In genomic region chr10:115586246-115587231, GRCm38 (mm10) we compare ENCODE assay signal across 8 mouse cellular contexts. TPM values are rescaled to one million over a fixed set of nuclear protein-coding genes. Genes with fewer than 3 reads are reported as not detected.
DNase-seq lines count a peak whose midpoint lies in the region; ATAC-seq lines count a peak whose summit lies in the region.

No protein-coding gene starts in this region.

- H3K36me3 ChIP-seq in heart, embryonic 16.5 days (ENCODE audit: control insufficient read depth, insufficient read depth): no peaks in the 10 kb centered on the region
- H3K36me3 ChIP-seq in liver, embryonic 11.5 days (ENCODE audit: control insufficient read depth, insufficient read depth, low read length): no peaks in the 10 kb centered on the region
- no peaks in the 10 kb centered on the region for H3K36me3 ChIP-seq in neural tube, embryonic 14.5 days (ENCODE audit: control insufficient read depth, insufficient read depth, low read length)

- DNase-seq in urinary bladder, postnatal 25 days (ENCODE audit: low spot score): peak; percentile 10
- DNase-seq in urinary bladder, postnatal 4 days (ENCODE audit: low spot score in 2 of 2): no peak
- peak; percentile 35 for DNase-seq in cerebellum, adult 8-10 months
- DNase-seq in liver, embryonic 11.5 days (ENCODE audit: low spot score): peak; percentile 67
- DNase-seq in right cerebral cortex, postnatal 10 days (ENCODE audit: low spot score in 2 of 2): no peak
- DNase-seq in layer of hippocampus, postnatal 10 days (ENCODE audit: low spot score in 2 of 2): no peak

- H3K4me2 ChIP-seq in heart, embryonic 16.5 days (ENCODE audit: low read depth, low read length): peak overlapping the region; percentile 78
- H3K4me2 ChIP-seq in liver, embryonic 11.5 days: peak overlapping the region; percentile 70
- H3K4me2 ChIP-seq in neural tube, embryonic 14.5 days (ENCODE audit: low read depth, low read length): peak overlapping the region; percentile 99

- WGBS in heart, embryonic 16.5 days: 1% methylated on average over 41 of the region's 41 CpGs
- under 1% methylated on average over 41 of the region's 41 CpGs for WGBS in liver, embryonic 11.5 days
- WGBS in neural tube, embryonic 14.5 days: under 1% methylated on average over 41 of the region's 41 CpGs

- peak; percentile 68 for ATAC-seq in heart, embryonic 16.5 days (replicated peaks; ENCODE audit: extremely low read depth, insufficient read depth, low FRiP score)
- peak; percentile 67 for ATAC-seq in liver, embryonic 11.5 days (replicated peaks; ENCODE audit: low FRiP score)
- peak; percentile 70 for ATAC-seq in neural tube, embryonic 14.5 days (ENCODE audit: low read depth)

- no peak overlapping the region for H3K9ac ChIP-seq in heart, embryonic 16.5 days (ENCODE audit: low read length)
- H3K9ac ChIP-seq in liver, embryonic 11.5 days (ENCODE audit: low read depth, low read length): no peak overlapping the region
- peak overlapping the region; percentile 63 for H3K9ac ChIP-seq in neural tube, embryonic 14.5 days (replicated peaks; ENCODE audit: low read depth, low read length)

- H3K9me3 ChIP-seq in heart, embryonic 16.5 days (replicated peaks; ENCODE audit: control insufficient read depth, low read length): no peaks in the 10 kb centered on the region
- H3K9me3 ChIP-seq in liver, embryonic 11.5 days (ENCODE audit: control insufficient read depth, low read length): no peaks in the 10 kb centered on the region
- no peaks in the 10 kb centered on the region for H3K9me3 ChIP-seq in neural tube, embryonic 14.5 days (ENCODE audit: control insufficient read depth, low read length)

- peaks cover 42% of the 10 kb centered on the region for H3K27me3 ChIP-seq in heart, embryonic 16.5 days (ENCODE audit: control insufficient read depth, insufficient read depth, low read length)
- peaks cover 63% of the 10 kb centered on the region for H3K27me3 ChIP-seq in liver, embryonic 11.5 days (replicated peaks; ENCODE audit: control insufficient read depth, insufficient read depth, low read length)
- H3K27me3 ChIP-seq in neural tube, embryonic 14.5 days (ENCODE audit: control insufficient read depth, insufficient read depth, low read length): peaks cover 5% of the 10 kb centered on the region; the same call in 1 of the 2 replicates

- H3K4me3 ChIP-seq in heart, embryonic 16.5 days (ENCODE audit: low read length): peak overlapping the region; percentile 52
- H3K4me3 ChIP-seq in liver, embryonic 11.5 days (ENCODE audit: low read depth, low read length): peak overlapping the region; percentile 51
- H3K4me3 ChIP-seq in neural tube, embryonic 14.5 days (ENCODE audit: low read depth, low read length): peak overlapping the region; percentile 54

- peaks cover 13% of the 10 kb centered on the region for H3K4me1 ChIP-seq in heart, embryonic 16.5 days (ENCODE audit: control insufficient read depth, insufficient read depth, low read length)
- peaks cover 10% of the 10 kb centered on the region for H3K4me1 ChIP-seq in liver, embryonic 11.5 days (replicated peaks; ENCODE audit: control insufficient read depth, insufficient read depth, low read length)
- H3K4me1 ChIP-seq in neural tube, embryonic 14.5 days (ENCODE audit: control insufficient read depth, insufficient read depth, low read length): peaks cover 13% of the 10 kb centered on the region

- no peak overlapping the region for H3K27ac ChIP-seq in heart, embryonic 16.5 days (ENCODE audit: low read length)
- peak overlapping the region; percentile 50 for H3K27ac ChIP-seq in liver, embryonic 11.5 days (ENCODE audit: low read depth, low read length)
- H3K27ac ChIP-seq in neural tube, embryonic 14.5 days (ENCODE audit: low read depth, low read length): no peak overlapping the region

RNA-seq across cellular contexts. Expression of gene Lgr5, which starts 1.0 kb away (rescaled TPM):
- 0.52 and 0.53 TPM in 2 replicates for polyA plus RNA-seq in heart, embryonic 16.5 days (2015; fragmentation: Nextera tagmentation; extraction: Ambion mirVana)
- polyA plus RNA-seq in liver, embryonic 11.5 days (2014; fragmentation: Nextera tagmentation; extraction: Ambion mirVana): 4.8 and 5.4 TPM in 2 replicates
- 3.0 and 5.3 TPM in 2 replicates for polyA plus RNA-seq in neural tube, embryonic 14.5 days (2014; fragmentation: Nextera tagmentation; extraction: Ambion mirVana)
- 1 to 10 TPM; 2.2 to 2.6 TPM for total RNA-seq in layer of hippocampus, postnatal 10 days (2021)

RNA-seq across cellular contexts. Expression of gene A930009A15Rik, which starts 16.8 kb away (rescaled TPM):
- not detected in 2 replicates for polyA plus RNA-seq in heart, embryonic 16.5 days (2015; fragmentation: Nextera tagmentation; extraction: Ambion mirVana)
- polyA plus RNA-seq in liver, embryonic 11.5 days (2014; fragmentation: Nextera tagmentation; extraction: Ambion mirVana): not detected in 2 replicates
- 0.35 and 0.36 TPM in 2 replicates for polyA plus RNA-seq in neural tube, embryonic 14.5 days (2014; fragmentation: Nextera tagmentation; extraction: Ambion mirVana)
- total RNA-seq in layer of hippocampus, postnatal 10 days (2021): 1 to 10 TPM; 1.1 to 1.8 TPM

Comparison
In these comparisons a context has a peak if more than half of its experiments do, and no peak if none do; other contexts are left out.
1. DNase-seq: peak in urinary bladder, postnatal 25 days (single experiment), cerebellum, adult 8-10 months (single experiment) and liver, embryonic 11.5 days (single experiment); none in urinary bladder, postnatal 4 days (0 of 2), right cerebral cortex, postnatal 10 days (0 of 2) and layer of hippocampus, postnatal 10 days (0 of 2).
2. Peak in every context shown above with its lines, with median percentiles within 50 percentile points of each other: ATAC-seq, H3K4me2 ChIP-seq and H3K4me3 ChIP-seq.